Mouse (Mus musculus) small intestine, adult 2 months (tissue): ENCODE measurements around the gene Grik3.

ENCODE experiments used
- CTCF ChIP-seq: fragments of 200-500 bp; IDR thresholded peaks from 2 replicates; pipeline ENCODE4 v1.5.1; 2012; ENCODE audit warnings: low read depth, mild to moderate bottlenecking, control low read depth, inconsistent platforms, low read length, moderate library complexity, mixed read lengths; ENCODE audit not compliant: insufficient replicate concordance, insufficient read length; ENCODE audit errors: extremely low read depth
- POLR2A ChIP-seq: fragments of 200-500 bp; IDR thresholded peaks from 2 replicates; pipeline ENCODE4 v1.6.1; 2012; ENCODE audit warnings: low read depth, mild to moderate bottlenecking, control low read depth, inconsistent platforms, low read length, moderate library complexity

- TF ChIP-seq CTCF, result no peak
- TF ChIP-seq POLR2A, result no peak
Measured at GRCm38 (mm10) chr4:125515646-125516045, 25.1 kb downstream of the Grik3 start.
